Mouse (Mus musculus) limb, embryonic 15.5 days (tissue): ENCODE results near the gene AI182371. TPM values are rescaled to one million over a fixed set of nuclear protein-coding genes. Genes with fewer than 3 reads are reported as not detected.

Source experiments
- ATAC-seq: fragments of 200-750 bp; cut with Nextera tagmentation; 2 replicates; pipeline ENCODE4 v1.8.0; 2017; ENCODE audit warnings: low read depth, moderate TSS enrichment; ENCODE audit not compliant: insufficient number of reproducible peaks, low FRiP score, low TSS enrichment
- H3K27ac ChIP-seq: fragments of 300-500 bp; sonication (generic); 2 replicates; pipeline ENCODE4 v1.5.1; 2015; ENCODE audit warnings: moderate library complexity, mild to moderate bottlenecking, inconsistent platforms
- H3K27me3 ChIP-seq: fragments of 300-500 bp; sonication (generic); 2 replicates; pipeline ENCODE4 v1.6.1; 2015; ENCODE audit warnings: inconsistent platforms
- H3K36me3 ChIP-seq: fragments of 300-500 bp; sonication (generic); 2 replicates; pipeline ENCODE4 v1.6.1; 2015; ENCODE audit warnings: inconsistent platforms
- H3K4me1 ChIP-seq: fragments of 300-500 bp; sonication (generic); 2 replicates; pipeline ENCODE4 v1.6.1; 2015; ENCODE audit warnings: inconsistent platforms
- H3K4me2 ChIP-seq: fragments of 300-500 bp; sonication (generic); 2 replicates; pipeline ENCODE4 v1.6.1; 2015; ENCODE audit warnings: mild to moderate bottlenecking, inconsistent platforms
- H3K4me3 ChIP-seq: fragments of 300-500 bp; sonication (generic); 2 replicates; pipeline ENCODE4 v1.5.1; 2015; ENCODE audit warnings: mild to moderate bottlenecking, inconsistent platforms
- H3K9ac ChIP-seq: fragments of 300-500 bp; sonication (generic); 2 replicates; pipeline ENCODE4 v1.6.1; 2015; ENCODE audit warnings: inconsistent platforms
- H3K9me3 ChIP-seq: fragments of 300-500 bp; sonication (generic); 2 replicates; pipeline ENCODE4 v1.6.1; 2016; ENCODE audit warnings: inconsistent platforms
- WGBS: fragments of 180-500 bp; shearing (Covaris S2); methylation state at CpG from one replicate; pipeline ENCODE4 v1.1.7; 2015; 5-methylcytosine and 5-hydroxymethylcytosine counted together
- polyA plus RNA-seq: library from polyadenylated mRNA; unstranded; fragments of >200 nt; fragmentation: Nextera tagmentation; extraction: Ambion mirVana; gene quantifications from 2 replicates; pipeline ENCODE4 v1.2.1, GENCODE M21; 2015

Gene AI182371
- polyA plus RNA-seq, 1 experiment from 2014 or later: 0.68 TPM

DNA sequence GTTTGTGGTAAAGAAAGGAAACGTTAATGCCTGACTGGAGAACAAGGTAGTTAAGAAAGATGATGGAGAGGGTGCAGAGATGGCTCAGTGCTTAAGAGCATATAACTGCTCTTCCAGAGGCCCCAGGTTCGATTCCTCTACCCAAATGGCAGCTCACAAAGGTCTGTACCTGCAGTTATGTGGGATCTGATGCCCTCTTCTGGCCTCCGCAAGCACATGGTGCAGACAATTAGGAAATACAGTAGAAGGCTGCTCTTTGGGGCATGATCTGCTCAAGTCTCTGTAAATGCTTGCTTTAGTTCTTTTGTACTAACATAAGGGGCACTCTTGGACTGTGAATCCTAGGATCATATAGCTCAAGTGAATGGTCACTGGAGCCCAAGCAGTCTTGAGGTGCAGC is 7.4 kb upstream of the AI182371 start:
- H3K4me3 ChIP-seq: peak overlapping the region; percentile 84
- H3K4me2 ChIP-seq: peak overlapping the region; percentile 70
- peak; percentile 66 for ATAC-seq
- H3K27ac ChIP-seq: peak overlapping the region; percentile 91
- 24% methylated on average over 3 of the region's 3 CpGs for WGBS
- peaks cover 7% of the 10 kb centered on the region; the same call in 1 of the 2 replicates for H3K4me1 ChIP-seq
- peak overlapping the region; percentile 68; the same call in 1 of the 2 replicates for H3K9ac ChIP-seq
- H3K9me3 ChIP-seq: no peaks in the 10 kb centered on the region
- no peaks in the 10 kb centered on the region for H3K27me3 ChIP-seq
- no peaks in the 10 kb centered on the region for H3K36me3 ChIP-seq

GRCm38 (mm10) chr2:35107984-35108635 is 6.8 kb upstream of the AI182371 start:
- no peaks in the 10 kb centered on the region for H3K9me3 ChIP-seq
- no peak for ATAC-seq
- H3K4me3 ChIP-seq: no peak overlapping the region
- WGBS: 56% methylated on average over 5 of the region's 5 CpGs
- H3K4me2 ChIP-seq: no peak overlapping the region
- no peak overlapping the region for H3K9ac ChIP-seq
- no peaks in the 10 kb centered on the region for H3K36me3 ChIP-seq
- peaks cover 7% of the 10 kb centered on the region; the same call in 1 of the 2 replicates for H3K4me1 ChIP-seq
- no peaks in the 10 kb centered on the region for H3K27me3 ChIP-seq
- H3K27ac ChIP-seq: no peak overlapping the region

GRCm38 (mm10) chr2:35104843-35105242 is 3.5 kb upstream of the AI182371 start:
- 61% methylated on average over 3 of the region's 3 CpGs for WGBS
- no peak overlapping the region for H3K4me3 ChIP-seq

DNA sequence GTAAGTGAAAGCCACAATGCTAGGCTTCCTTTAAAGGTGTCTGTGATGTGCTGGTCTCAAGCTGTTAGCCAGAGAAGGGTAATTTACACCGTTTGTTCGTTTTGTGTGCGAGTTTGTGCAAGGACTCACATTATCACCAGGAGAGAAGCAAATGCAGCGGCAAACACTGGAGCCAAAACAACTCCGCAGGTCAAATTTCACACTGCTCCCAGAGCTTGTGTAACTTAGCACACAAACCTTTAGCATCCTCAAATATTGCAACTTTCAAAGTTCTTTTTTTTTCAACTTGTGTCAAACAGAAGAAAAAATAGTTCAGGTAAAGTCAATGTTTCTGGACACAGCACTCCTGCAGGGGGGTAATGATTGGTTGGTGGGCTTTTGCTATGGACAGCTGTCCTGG is 2.2 kb upstream of the AI182371 start:
- Histone ChIP-seq H3K27ac (no peak overlapping the region), H3K36me3 (no peaks in the 10 kb centered on the region), H3K27me3 (no peaks in the 10 kb centered on the region), H3K4me3 (no peak overlapping the region), H3K4me1 (no peaks in the 10 kb centered on the region), H3K9me3 (no peaks in the 10 kb centered on the region), H3K4me2 (no peak overlapping the region), H3K9ac (no peak overlapping the region)
- ATAC-seq: no peak
- WGBS: 51% methylated on average over 5 of the region's 5 CpGs

More at GRCm38 (mm10) chr2:35104843-35105242, 3.5 kb upstream of the AI182371 start:
- Histone ChIP-seq H3K9ac (no peak overlapping the region), H3K4me1 (peaks cover 4% of the 10 kb centered on the region; the same call in 1 of the 2 replicates), H3K4me2 (no peak overlapping the region), H3K27ac (no peak overlapping the region), H3K36me3 (no peaks in the 10 kb centered on the region), H3K27me3 (no peaks in the 10 kb centered on the region), H3K9me3 (no peaks in the 10 kb centered on the region)
- no peak for ATAC-seq

GRCm38 (mm10) chr2:35102777-35103176 is 1.4 kb upstream of the AI182371 start:
- no peak for ATAC-seq
- Histone ChIP-seq H3K4me3 (no peak overlapping the region), H3K27me3 (no peaks in the 10 kb centered on the region), H3K9me3 (no peaks in the 10 kb centered on the region), H3K9ac (no peak overlapping the region), H3K4me2 (no peak overlapping the region), H3K36me3 (no peaks in the 10 kb centered on the region), H3K4me1 (no peaks in the 10 kb centered on the region), H3K27ac (no peak overlapping the region)

DNA sequence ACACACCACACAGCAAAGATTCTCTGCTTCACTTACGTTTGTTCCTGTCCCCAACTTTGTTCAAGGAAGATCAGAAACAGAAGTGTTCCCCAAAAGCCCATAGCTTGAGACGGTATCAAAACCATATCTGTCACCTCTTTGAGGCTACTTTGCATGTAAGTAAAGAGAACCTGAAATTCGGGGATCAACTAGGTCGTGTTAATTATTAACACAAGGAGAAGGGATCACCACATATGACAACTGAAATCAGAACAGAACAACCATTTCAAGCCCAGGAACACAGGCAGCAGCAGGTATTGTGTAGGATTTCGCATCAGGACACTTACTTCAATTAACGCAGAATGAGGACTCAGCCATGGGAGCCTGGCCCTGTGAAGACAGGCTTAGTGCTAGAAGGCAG is 814 bp downstream of the AI182371 start:
- Histone ChIP-seq H3K27ac (no peak overlapping the region), H3K4me3 (no peak overlapping the region), H3K27me3 (no peaks in the 10 kb centered on the region), H3K9me3 (no peaks in the 10 kb centered on the region), H3K36me3 (no peaks in the 10 kb centered on the region), H3K9ac (no peak overlapping the region), H3K4me1 (no peaks in the 10 kb centered on the region), H3K4me2 (no peak overlapping the region)
- WGBS: 82% methylated on average over 6 of the region's 6 CpGs
- ATAC-seq: no peak

DNA sequence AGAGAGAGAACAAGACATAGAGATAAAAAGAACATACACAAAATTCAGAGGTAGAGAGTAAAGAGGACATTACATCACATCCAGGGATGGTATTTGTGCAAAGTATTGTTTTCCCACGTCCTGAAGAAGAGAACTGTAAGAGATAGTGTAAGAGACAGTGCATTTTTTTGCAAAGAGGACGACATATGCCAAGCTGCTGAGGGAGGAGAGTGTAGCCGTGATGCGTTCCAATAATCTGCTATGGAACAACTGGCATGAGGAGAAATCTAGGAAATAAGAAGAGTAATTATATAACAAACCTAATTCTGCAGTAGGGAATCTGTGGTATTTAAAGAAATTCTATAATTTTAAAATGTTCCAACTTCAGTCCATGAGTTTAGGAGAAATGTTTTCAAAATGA is 13.9 kb downstream of the AI182371 start:
- no peaks in the 10 kb centered on the region for H3K27me3 ChIP-seq
- H3K9me3 ChIP-seq: no peaks in the 10 kb centered on the region
- no peak overlapping the region for H3K4me2 ChIP-seq
- no peaks in the 10 kb centered on the region for H3K36me3 ChIP-seq
- H3K9ac ChIP-seq: no peak overlapping the region
- ATAC-seq: no peak
- no peaks in the 10 kb centered on the region for H3K4me1 ChIP-seq
- H3K27ac ChIP-seq: no peak overlapping the region
- 66% methylated on average over 4 of the region's 4 CpGs for WGBS
- H3K4me3 ChIP-seq: no peak overlapping the region

- no peak overlapping the region for H3K4me2 ChIP-seq
- H3K9me3 ChIP-seq: no peaks in the 10 kb centered on the region
- no peak overlapping the region for H3K4me3 ChIP-seq
- H3K4me1 ChIP-seq: no peaks in the 10 kb centered on the region
- 67% methylated on average over 6 of the region's 6 CpGs for WGBS
- no peaks in the 10 kb centered on the region for H3K36me3 ChIP-seq
- ATAC-seq: no peak
- no peaks in the 10 kb centered on the region for H3K27me3 ChIP-seq
- no peak overlapping the region for H3K9ac ChIP-seq
- H3K27ac ChIP-seq: no peak overlapping the region
These were observed 22.2 kb downstream of the AI182371 start for GRCm38 (mm10) chr2:35079166-35079565.

DNA sequence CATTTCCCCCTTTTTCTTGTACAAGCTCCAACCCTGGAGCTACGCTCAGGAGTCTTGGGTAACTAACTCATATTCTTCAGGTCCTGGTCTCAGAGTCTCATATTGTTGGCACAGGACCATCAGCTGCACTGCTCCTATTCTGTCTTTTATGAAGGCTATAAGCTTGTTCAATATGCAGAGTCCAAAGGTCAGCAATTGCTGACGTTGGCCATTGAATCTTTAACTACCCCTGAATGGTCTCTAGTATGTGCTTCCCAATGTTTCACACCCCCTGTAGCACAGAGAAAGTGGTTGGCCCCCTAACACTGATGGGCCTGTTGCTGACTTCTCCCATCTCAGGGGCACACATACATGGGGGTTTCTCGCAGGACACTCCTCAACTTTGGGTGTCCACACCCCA is 27.0 kb downstream of the AI182371 start:
- no peak for ATAC-seq
- no peaks in the 10 kb centered on the region for H3K27me3 ChIP-seq
- no peaks in the 10 kb centered on the region for H3K4me1 ChIP-seq
- H3K4me2 ChIP-seq: no peak overlapping the region
- H3K9ac ChIP-seq: no peak overlapping the region
- no peak overlapping the region for H3K4me3 ChIP-seq
- 84% methylated on average over 3 of the region's 3 CpGs for WGBS
- no peak overlapping the region for H3K27ac ChIP-seq
- no peaks in the 10 kb centered on the region for H3K9me3 ChIP-seq
- H3K36me3 ChIP-seq: no peaks in the 10 kb centered on the region

DNA sequence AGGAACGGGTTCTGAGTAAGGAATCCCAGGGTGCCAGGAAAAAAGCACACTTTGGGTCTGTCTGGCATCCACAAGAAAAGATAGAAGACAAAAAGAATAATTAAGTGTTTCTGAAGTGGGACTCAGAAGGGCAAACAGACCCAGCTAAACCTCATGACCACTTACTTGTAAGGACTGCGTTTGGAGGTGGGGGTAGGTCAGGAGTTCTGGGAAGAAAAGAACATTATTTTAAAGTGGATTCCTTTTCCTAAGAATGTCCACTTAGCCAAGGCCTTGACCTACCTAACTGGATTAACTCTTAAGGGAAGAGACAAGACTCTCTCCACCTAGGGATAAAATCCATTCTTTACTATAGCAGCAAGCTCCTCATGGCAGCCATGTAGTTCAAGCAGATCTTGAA is 28.8 kb downstream of the AI182371 start:
- Histone ChIP-seq H3K27me3 (no peaks in the 10 kb centered on the region), H3K36me3 (no peaks in the 10 kb centered on the region), H3K4me3 (no peak overlapping the region), H3K4me1 (no peaks in the 10 kb centered on the region), H3K4me2 (no peak overlapping the region), H3K27ac (no peak overlapping the region), H3K9me3 (no peaks in the 10 kb centered on the region), H3K9ac (no peak overlapping the region)
- 55% methylated on average over 2 of the region's 2 CpGs for WGBS
- no peak for ATAC-seq

DNA sequence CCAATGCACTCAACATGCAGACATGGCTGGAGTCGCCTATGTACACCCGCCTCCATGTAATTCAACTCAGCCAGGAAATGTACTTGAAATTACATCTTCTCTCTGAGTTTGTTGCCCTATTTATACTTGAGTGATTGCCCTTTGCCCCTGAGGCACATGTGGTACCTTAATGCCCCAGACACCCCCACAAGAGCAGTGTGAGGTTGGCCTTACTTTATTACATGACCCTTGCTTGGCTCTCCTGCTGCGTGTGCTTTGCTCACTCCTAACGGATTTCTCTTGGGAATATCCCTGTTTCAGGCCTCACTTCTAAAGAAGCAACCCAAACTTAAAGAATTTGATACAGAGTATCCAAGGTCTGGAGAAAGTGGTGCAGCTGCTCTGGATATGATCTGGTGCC is 31.1 kb downstream of the AI182371 start:
- WGBS: 70% methylated on average over 4 of the region's 4 CpGs
- Histone ChIP-seq H3K4me2 (no peak overlapping the region), H3K9me3 (no peaks in the 10 kb centered on the region), H3K36me3 (no peaks in the 10 kb centered on the region), H3K27ac (no peak overlapping the region), H3K27me3 (no peaks in the 10 kb centered on the region), H3K4me1 (no peaks in the 10 kb centered on the region), H3K9ac (no peak overlapping the region), H3K4me3 (no peak overlapping the region)
- no peak for ATAC-seq

DNA sequence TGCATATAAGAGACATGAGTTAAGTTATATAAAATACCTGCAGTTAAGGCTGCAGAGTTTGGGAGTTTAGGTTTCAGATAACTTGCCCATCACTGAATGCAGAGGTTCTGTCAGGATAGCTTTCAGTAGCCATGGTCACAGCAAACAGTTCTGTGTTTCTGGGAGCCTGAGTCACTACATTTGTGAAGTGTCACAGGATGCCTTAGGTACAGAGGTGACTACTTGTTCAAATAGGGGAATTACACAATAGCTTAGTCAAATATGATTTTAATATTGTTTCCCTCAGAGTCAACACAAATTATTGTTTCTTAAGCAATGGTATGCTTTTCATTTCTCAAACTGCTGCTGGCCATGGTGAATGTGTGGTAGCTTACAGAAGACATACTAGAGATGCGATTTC is 32.2 kb downstream of the AI182371 start:
- Histone ChIP-seq H3K9ac (no peak overlapping the region), H3K4me2 (no peak overlapping the region), H3K36me3 (no peaks in the 10 kb centered on the region), H3K4me3 (no peak overlapping the region), H3K27ac (no peak overlapping the region), H3K27me3 (no peaks in the 10 kb centered on the region), H3K4me1 (no peaks in the 10 kb centered on the region), H3K9me3 (no peaks in the 10 kb centered on the region)
- no peak for ATAC-seq
- 90% methylated on average over 1 of the region's 1 CpGs for WGBS

GRCm38 (mm10) chr2:35067117-35067516 is 34.2 kb downstream of the AI182371 start:
- no peaks in the 10 kb centered on the region for H3K9me3 ChIP-seq
- no peaks in the 10 kb centered on the region for H3K4me1 ChIP-seq
- H3K9ac ChIP-seq: no peak overlapping the region
- H3K4me3 ChIP-seq: no peak overlapping the region
- no peak for ATAC-seq
- H3K36me3 ChIP-seq: no peaks in the 10 kb centered on the region
- H3K27me3 ChIP-seq: no peaks in the 10 kb centered on the region
- WGBS: 86% methylated on average over 11 of the region's 11 CpGs
- H3K27ac ChIP-seq: no peak overlapping the region
- no peak overlapping the region for H3K4me2 ChIP-seq
